Mouse (Mus musculus) olfactory bulb, adult 2 months (tissue): ENCODE data around the gene Eif2b5.

Experiments used
- CTCF ChIP-seq: fragments of 200-500 bp; IDR thresholded peaks from 2 replicates; pipeline ENCODE4 v1.5.1; 2012; ENCODE audit warnings: low read depth, mild to moderate bottlenecking, low read length, moderate library complexity; ENCODE audit not compliant: insufficient read depth
- POLR2A ChIP-seq: fragments of 200-500 bp; IDR thresholded peaks from 2 replicates; pipeline ENCODE4 v1.6.1; 2012; ENCODE audit warnings: mild to moderate bottlenecking, low read depth, low read length, moderate library complexity; ENCODE audit not compliant: insufficient read depth

- no peak for TF ChIP-seq CTCF
- no peak for TF ChIP-seq POLR2A
These were observed 23.8 kb upstream of the Eif2b5 start for GRCm38 (mm10) chr16:20474786-20475185.
